Mouse (Mus musculus): ENCODE data around the gene Gm17455. TPM values are rescaled to one million over a fixed set of nuclear protein-coding genes. Genes with fewer than 3 reads are reported as not detected.

The Gm17455 gene
- 1.9 and 2.7 TPM in 2 replicates for polyA plus RNA-seq (2016; fragmentation: Nextera tagmentation; extraction: Ambion mirVana)

DNA sequence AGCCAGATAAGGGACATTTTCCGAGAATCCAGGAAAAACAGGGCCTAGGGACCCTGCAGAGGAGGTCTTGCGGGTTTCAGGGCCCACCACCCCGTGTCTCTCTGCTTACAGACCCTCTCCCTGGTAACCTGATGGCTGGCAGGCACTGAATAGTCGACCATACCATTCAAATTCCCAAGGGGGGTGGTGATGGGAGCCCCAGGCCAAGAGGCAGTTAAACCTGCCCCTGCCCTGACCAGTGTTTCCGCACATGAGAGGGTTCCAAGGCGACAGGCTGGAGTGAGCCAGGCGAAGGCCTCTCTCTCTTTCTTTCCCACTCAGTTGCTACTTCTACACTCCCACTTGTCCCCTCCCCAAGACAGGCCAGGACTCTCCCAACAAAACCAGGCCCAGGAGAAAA lies at the start of gene Gm17455:
Gene Gm17455, plus strand, starts transcription at position 278 of the 400 bp plus-strand sequence.
- no peak for ATAC-seq (ENCODE audit: low FRiP score)
- Histone ChIP-seq H3K4me1 (peaks cover 9% of the 10 kb centered on the region), H3K9me3 (no peaks in the 10 kb centered on the region), H3K27ac (no peak within 1 kb of the TSS), H3K9ac (no peak within 1 kb of the TSS), H3K4me3 (replicated peaks) (no peak within 1 kb of the TSS), H3K36me3 (replicated peaks) (no peaks in the 10 kb centered on the region), H3K27me3 (no peaks in the 10 kb centered on the region; the same call in 1 of the 2 replicates), H3K4me2 (no peak within 1 kb of the TSS; the same call in 1 of the 2 replicates)
- WGBS = 51% methylated on average over 7 of the region's 7 CpGs

DNA sequence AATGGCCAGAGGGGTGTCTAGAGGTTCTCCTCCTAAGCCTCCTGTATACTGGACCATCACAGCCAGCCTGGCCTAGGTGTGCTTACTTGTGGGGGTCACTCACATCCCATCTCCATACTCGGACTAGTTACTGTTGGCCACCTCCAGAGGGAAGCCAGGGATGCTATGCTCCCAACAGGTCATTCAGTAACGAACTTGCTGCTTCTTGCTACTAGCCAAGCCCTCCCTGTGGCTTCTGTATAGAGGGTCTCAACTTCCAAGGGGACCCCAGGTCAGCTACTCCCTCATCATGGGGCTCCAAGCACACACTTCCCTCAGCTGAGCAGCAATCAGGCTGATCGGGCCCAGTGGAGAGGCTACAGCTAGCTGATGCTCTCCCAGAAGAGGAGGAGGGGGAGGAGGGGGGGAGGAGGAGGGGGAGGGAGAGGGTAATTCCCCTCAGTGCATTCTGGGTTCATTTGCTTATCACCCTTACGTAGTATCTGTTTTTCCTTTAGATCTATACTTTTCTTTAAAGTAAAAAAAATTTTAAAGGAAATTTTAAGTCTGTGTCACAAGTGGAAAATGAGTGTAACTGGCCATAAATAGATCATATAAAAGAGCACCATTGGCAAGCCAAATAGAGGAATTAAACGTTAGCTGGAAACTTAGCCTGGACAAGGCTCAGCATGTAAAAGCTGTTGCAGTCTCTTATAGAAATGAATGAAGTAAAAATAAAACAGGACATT lies 49.3 kb upstream of the Gm17455 start:
- H3K4me2 ChIP-seq = no peak overlapping the region
- H3K4me1 ChIP-seq = peaks cover 35% of the 10 kb centered on the region
- peaks cover 36% of the 10 kb centered on the region for H3K27me3 ChIP-seq
- no peak overlapping the region for H3K4me3 ChIP-seq (replicated peaks)
- no peak overlapping the region; the same call in 1 of the 2 replicates for H3K27ac ChIP-seq
- no peaks in the 10 kb centered on the region for H3K9me3 ChIP-seq
- no peaks in the 10 kb centered on the region for H3K36me3 ChIP-seq (replicated peaks)
- 44% methylated on average over 5 of the region's 5 CpGs for WGBS
- H3K9ac ChIP-seq = no peak overlapping the region
- no peak for ATAC-seq (ENCODE audit: low FRiP score)

DNA sequence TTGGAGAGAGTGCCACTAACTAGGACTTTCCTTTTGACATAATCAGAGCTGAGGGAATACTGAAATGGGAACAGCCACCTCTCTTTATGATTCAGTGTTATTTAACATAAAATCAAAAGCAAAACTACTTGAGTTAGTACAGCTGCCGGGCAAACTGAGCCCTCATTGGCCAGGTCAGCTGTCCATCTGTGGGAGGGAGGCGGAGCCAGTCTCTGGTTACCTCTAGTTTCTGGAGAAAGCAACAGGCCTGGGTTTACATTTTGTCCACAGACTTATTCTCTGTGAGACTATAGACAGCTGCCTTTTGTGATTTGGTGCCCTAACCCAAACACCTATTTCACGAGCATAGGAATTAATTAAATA lies 48.7 kb upstream of the Gm17455 start:
- peaks cover 35% of the 10 kb centered on the region for H3K4me1 ChIP-seq
- no peaks in the 10 kb centered on the region for H3K36me3 ChIP-seq (replicated peaks)
- no peak overlapping the region for H3K9ac ChIP-seq
- WGBS = 48% methylated on average over 3 of the region's 3 CpGs
- peak overlapping the region; percentile 27; the same call in 1 of the 2 replicates for H3K27ac ChIP-seq
- no peak overlapping the region for H3K4me2 ChIP-seq
- ATAC-seq (ENCODE audit: low FRiP score) = no peak; the same call in 1 of the 2 replicates
- H3K4me3 ChIP-seq (replicated peaks) = no peak overlapping the region
- H3K9me3 ChIP-seq = no peaks in the 10 kb centered on the region
- H3K27me3 ChIP-seq = peaks cover 35% of the 10 kb centered on the region

DNA sequence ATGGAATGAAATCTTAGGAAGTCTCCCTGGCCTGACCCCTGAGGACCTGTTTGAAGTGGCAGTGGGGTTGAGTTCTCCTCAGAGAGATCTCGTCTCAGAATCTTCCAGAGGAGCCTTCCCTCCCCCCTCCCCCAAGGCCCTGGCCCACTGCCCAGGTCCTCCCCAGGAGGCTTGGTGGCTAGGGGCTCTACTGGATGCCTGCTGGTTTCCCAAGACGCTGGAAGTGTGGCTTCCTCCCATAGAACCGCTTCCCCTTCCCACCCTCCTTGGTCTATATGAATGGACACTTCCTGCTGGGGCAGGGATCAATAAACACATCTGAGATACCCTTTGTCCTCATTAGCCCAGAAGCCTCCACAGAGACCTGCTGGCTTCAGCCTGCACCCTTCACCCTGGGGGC lies 48.3 kb upstream of the Gm17455 start:
- no peak for ATAC-seq (ENCODE audit: low FRiP score)

DNA sequence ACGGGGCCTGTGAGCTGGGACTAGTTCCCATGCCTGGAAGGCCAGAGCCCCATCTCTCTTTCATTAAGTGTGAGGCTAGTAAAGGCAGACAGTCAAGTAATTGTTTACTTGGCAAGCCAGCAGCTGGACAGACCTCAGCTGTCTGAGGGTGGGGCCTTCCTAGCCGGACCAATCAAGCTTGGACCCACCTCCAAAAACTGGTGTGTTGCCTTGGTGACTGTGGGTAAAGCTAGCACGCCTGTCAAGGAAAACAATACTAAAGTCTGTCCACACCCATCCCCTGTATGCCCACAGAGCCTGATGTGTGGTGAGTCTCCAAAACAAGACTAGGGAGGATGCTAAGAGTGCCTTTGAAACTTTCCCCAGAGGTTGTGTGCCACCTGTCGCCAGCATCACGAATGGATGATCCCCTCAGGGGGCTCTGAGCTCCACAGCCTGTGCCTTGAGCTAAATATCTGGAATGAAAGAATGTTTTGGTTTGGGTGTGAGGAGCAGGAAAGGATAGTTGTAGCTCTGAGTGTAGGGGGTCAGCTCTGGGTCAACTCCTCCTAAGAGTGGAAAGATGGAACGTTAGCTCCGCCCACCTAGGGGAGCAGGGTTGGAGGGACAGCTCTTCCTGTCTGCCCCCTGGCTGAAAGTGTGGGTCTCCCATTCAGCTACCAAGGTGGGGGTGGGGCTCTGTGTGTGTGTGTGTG lies 47.6 kb upstream of the Gm17455 start:
- H3K4me3 ChIP-seq (replicated peaks) = no peak overlapping the region
- 0 out of 2 replicates have a peak overlapping the region, but pooled peaks have one; percentile 27 for H3K27ac ChIP-seq
- peaks cover 25% of the 10 kb centered on the region for H3K4me1 ChIP-seq
- H3K4me2 ChIP-seq = no peak overlapping the region
- peak; percentile 33; the same call in 1 of the 2 replicates for ATAC-seq (ENCODE audit: low FRiP score)
- H3K36me3 ChIP-seq (replicated peaks) = no peaks in the 10 kb centered on the region
- H3K9ac ChIP-seq = no peak overlapping the region
- 36% methylated on average over 7 of the region's 7 CpGs for WGBS
- H3K27me3 ChIP-seq = peaks cover 24% of the 10 kb centered on the region
- H3K9me3 ChIP-seq = no peaks in the 10 kb centered on the region

More for the DNA sequence above, 48.3 kb upstream of the Gm17455 start:
- H3K36me3 ChIP-seq (replicated peaks) = no peaks in the 10 kb centered on the region
- 0 out of 2 replicates have a peak overlapping the region, but pooled peaks have one; percentile 27 for H3K27ac ChIP-seq
- WGBS = 35% methylated on average over 3 of the region's 3 CpGs
- no peak overlapping the region for H3K4me2 ChIP-seq
- peaks cover 32% of the 10 kb centered on the region for H3K4me1 ChIP-seq
- H3K27me3 ChIP-seq = peaks cover 30% of the 10 kb centered on the region
- H3K9me3 ChIP-seq = no peaks in the 10 kb centered on the region
- H3K9ac ChIP-seq = no peak overlapping the region
- H3K4me3 ChIP-seq (replicated peaks) = no peak overlapping the region

DNA sequence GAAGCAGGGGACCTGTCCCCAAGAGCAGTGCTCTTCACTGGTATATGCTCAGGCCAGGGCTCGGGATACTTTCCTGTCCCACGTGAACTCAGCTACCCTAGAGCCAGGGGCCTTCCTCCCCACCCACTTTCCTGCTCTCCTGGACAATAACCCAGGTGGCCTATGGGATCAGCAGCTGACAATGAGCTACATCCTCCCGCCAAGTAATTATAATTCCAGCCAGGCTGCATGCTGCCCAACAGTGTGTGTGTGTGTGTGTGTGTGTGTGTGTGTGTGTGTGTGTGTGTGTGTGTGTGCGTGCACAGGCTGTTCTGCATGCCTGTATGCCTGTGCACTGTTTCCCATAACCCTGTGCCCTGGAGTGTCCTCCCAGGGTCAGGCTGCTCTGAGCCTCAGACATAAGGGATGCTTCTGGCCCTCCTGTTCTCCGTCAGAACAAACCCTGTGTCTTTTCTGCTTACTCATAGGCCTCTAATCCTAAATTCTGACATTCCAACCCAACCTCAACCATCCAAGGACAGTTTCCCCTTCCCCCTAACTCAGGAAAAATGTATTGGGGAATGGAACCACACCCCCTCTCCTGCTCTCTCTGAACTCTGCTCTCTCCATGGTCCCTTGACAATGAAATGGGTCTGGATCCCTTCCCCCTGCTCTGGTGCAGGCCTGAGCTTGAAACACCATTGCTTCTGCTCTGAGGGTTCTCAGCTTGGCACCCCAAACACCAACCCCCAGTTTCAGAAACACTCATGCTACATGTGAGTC lies 46.1 kb upstream of the Gm17455 start:
- Histone ChIP-seq H3K36me3 (replicated peaks) (no peaks in the 10 kb centered on the region), H3K4me2 (no peak overlapping the region), H3K9ac (no peak overlapping the region), H3K4me3 (replicated peaks) (no peak overlapping the region), H3K9me3 (no peaks in the 10 kb centered on the region), H3K4me1 (peaks cover 18% of the 10 kb centered on the region), H3K27ac (no peak overlapping the region), H3K27me3 (peaks cover 9% of the 10 kb centered on the region; the same call in 1 of the 2 replicates)
- WGBS = 61% methylated on average over 4 of the region's 5 CpGs
- no peak for ATAC-seq (ENCODE audit: low FRiP score)

DNA sequence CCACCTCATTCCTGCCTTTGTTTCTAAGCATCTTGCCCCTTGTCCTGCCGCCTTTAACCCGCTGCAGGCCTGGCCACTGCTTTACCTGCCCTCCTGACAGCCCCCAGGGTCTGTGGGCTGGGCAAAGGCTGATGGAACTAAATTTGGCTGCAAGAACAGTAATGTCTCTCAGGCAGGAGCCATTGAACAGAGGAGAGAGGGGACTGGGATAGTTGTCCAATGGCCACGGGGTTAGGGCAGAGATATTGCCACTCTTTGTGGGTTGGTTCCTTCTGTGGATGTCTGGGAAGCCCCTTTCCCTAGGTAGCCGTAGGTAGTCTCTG lies 45.6 kb upstream of the Gm17455 start:
- Histone ChIP-seq H3K4me3 (replicated peaks) (no peak overlapping the region), H3K27me3 (peaks cover 4% of the 10 kb centered on the region; the same call in 1 of the 2 replicates), H3K4me1 (peaks cover 18% of the 10 kb centered on the region), H3K36me3 (replicated peaks) (no peaks in the 10 kb centered on the region), H3K9ac (no peak overlapping the region), H3K27ac (no peak overlapping the region), H3K9me3 (no peaks in the 10 kb centered on the region), H3K4me2 (no peak overlapping the region)
- WGBS = 89% methylated on average over 4 of the region's 4 CpGs
- no peak for ATAC-seq (ENCODE audit: low FRiP score)

DNA sequence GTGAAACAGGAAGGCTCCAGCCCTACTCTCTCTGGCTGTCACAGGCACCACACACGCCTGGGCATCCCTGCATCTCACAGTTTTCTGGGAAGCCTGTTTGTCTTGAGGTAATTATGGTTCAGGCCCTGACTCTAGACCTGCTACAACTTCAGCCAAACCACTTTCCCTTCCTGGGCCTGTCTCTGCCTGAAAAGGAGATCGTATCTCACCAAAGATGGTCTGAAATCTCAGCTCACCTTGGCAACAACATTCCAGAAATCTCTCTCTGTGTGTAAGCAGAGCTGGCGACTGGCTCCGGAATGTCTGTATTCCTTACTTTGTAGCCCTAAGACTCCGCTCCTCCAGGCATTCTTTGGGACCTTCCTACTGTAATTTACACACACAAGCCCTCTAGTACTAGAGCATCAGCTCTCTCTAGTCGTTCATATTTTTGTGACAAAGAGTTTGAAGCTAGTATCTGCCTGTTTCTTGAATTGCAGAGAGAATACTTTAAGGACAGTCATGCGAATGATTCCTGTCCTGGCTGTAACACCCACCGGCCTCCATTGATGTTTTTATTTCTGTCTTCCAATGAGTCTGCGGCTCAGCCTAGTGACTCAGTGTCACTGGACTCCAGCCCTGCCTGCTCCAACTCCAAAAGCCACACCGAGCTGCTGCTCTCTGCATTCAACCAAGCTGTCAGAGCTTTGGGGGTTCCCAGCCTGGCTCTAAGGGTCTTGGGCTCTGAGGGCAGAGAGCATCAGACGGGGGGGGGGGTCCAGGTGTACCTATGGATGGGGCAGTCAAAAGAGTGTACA lies 44.4 kb upstream of the Gm17455 start:
- no peak overlapping the region for H3K4me3 ChIP-seq (replicated peaks)
- no peaks in the 10 kb centered on the region for H3K27me3 ChIP-seq
- H3K27ac ChIP-seq = no peak overlapping the region
- H3K4me1 ChIP-seq = peaks cover 17% of the 10 kb centered on the region
- H3K4me2 ChIP-seq = no peak overlapping the region
- H3K9me3 ChIP-seq = no peaks in the 10 kb centered on the region
- no peak overlapping the region for H3K9ac ChIP-seq
- no peaks in the 10 kb centered on the region for H3K36me3 ChIP-seq (replicated peaks)
- 82% methylated on average over 11 of the region's 11 CpGs for WGBS
- no peak for ATAC-seq (ENCODE audit: low FRiP score)

DNA sequence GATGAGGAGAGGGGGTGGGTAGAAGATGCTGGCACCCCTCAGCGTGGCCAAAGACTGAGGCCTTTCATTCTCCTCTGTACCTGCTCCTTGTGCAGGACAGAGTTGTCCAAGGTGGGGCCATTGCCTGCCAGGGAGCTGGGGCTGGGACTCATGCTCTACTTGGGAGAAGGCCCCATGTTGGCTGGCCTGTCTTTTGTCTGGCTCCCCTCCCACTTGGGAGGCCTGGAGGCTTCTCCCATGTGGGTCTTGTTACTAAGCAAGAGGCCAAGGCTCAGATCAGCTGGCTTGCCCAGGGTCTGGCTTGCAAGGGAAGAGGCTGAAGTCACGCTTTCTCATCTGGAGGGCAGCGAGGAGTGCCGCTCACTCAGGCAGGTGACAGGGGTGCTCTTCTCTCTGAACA lies 42.1 kb upstream of the Gm17455 start:
- WGBS = 84% methylated on average over 4 of the region's 4 CpGs
- Histone ChIP-seq H3K4me1 (no peaks in the 10 kb centered on the region), H3K36me3 (replicated peaks) (no peaks in the 10 kb centered on the region), H3K27me3 (no peaks in the 10 kb centered on the region), H3K4me3 (replicated peaks) (no peak overlapping the region), H3K27ac (no peak overlapping the region), H3K9ac (no peak overlapping the region), H3K4me2 (no peak overlapping the region), H3K9me3 (no peaks in the 10 kb centered on the region)
- no peak for ATAC-seq (ENCODE audit: low FRiP score)

DNA sequence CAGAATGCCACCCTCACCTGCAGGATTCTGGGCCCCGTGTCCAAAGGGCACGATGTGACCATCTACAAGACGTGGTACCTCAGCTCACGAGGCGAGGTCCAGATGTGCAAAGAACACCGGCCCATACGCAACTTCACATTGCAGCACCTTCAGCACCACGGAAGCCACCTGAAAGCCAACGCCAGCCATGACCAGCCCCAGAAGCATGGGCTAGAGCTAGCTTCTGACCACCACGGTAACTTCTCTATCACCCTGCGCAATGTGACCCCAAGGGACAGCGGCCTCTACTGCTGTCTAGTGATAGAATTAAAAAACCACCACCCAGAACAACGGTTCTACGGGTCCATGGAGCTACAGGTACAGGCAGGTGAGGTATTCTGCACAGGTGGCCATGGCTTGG lies 41.6 kb upstream of the Gm17455 start:
- no peaks in the 10 kb centered on the region for H3K36me3 ChIP-seq (replicated peaks)
- no peak overlapping the region for H3K27ac ChIP-seq
- H3K9me3 ChIP-seq = no peaks in the 10 kb centered on the region
- no peak overlapping the region for H3K9ac ChIP-seq
- no peaks in the 10 kb centered on the region for H3K4me1 ChIP-seq
- H3K4me2 ChIP-seq = no peak overlapping the region
- no peaks in the 10 kb centered on the region for H3K27me3 ChIP-seq
- 93% methylated on average over 14 of the region's 14 CpGs for WGBS
- no peak overlapping the region for H3K4me3 ChIP-seq (replicated peaks)
- ATAC-seq (ENCODE audit: low FRiP score) = no peak

DNA sequence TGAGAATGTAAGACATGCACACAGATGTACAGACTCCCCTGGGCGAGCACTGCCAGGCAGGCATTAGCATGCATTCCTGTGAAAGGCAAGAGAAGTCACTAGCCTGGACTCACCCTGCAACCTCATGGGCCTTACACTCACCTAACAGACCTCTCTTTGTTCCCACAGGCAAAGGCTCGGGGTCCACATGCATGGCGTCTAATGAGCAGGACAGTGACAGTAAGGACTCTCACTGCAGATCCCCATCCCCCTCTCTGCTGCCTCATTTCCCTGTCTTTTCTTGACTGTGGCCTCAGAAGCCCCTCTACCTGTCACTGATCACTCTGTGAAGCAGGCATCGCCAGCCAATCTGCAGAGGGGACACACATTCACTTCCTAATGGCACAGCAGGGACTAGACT lies 40.8 kb upstream of the Gm17455 start:
- H3K27ac ChIP-seq = no peak overlapping the region
- no peak overlapping the region for H3K9ac ChIP-seq
- H3K36me3 ChIP-seq (replicated peaks) = no peaks in the 10 kb centered on the region
- H3K4me3 ChIP-seq (replicated peaks) = no peak overlapping the region
- H3K4me1 ChIP-seq = no peaks in the 10 kb centered on the region
- 27% methylated on average over 4 of the region's 4 CpGs for WGBS
- ATAC-seq (ENCODE audit: low FRiP score) = no peak
- H3K27me3 ChIP-seq = no peaks in the 10 kb centered on the region
- H3K4me2 ChIP-seq = no peak overlapping the region
- no peaks in the 10 kb centered on the region for H3K9me3 ChIP-seq
